Mouse (Mus musculus) heart, embryonic 12.5 days (tissue): ENCODE results near the gene Brms1l. TPM values are rescaled to one million over a fixed set of nuclear protein-coding genes. Genes with fewer than 3 reads are reported as not detected.
"Not testable (repeated sequence)": the region's sequence is repeated elsewhere in the genome, so short reads cannot be mapped to it uniquely, and the experiment has no call there.

Source experiments
- ATAC-seq: fragments of 200-750 bp; cut with Nextera tagmentation; 2 replicates; pipeline ENCODE4 v1.8.0; 2017; ENCODE audit warnings: moderate TSS enrichment, moderate library complexity; ENCODE audit not compliant: insufficient number of reproducible peaks, low FRiP score
- H3K27ac ChIP-seq: fragments of 300-500 bp; sonication (generic); 2 replicates; pipeline ENCODE4 v1.5.1; 2016; ENCODE audit warnings: mild to moderate bottlenecking, moderate library complexity; ENCODE audit not compliant: poor library complexity, severe bottlenecking
- H3K27me3 ChIP-seq: fragments of 300-500 bp; sonication (generic); replicated peaks from 2 replicates; pipeline ENCODE4 v1.6.1; 2016; ENCODE audit warnings: mild to moderate bottlenecking, moderate library complexity
- H3K36me3 ChIP-seq: fragments of 300-500 bp; sonication (generic); 2 replicates; pipeline ENCODE4 v1.6.1; 2016; ENCODE audit warnings: mild to moderate bottlenecking, moderate library complexity
- H3K4me1 ChIP-seq: fragments of 300-500 bp; sonication (generic); replicated peaks from 2 replicates; pipeline ENCODE4 v1.6.1; 2016; ENCODE audit warnings: mild to moderate bottlenecking
- H3K4me2 ChIP-seq: fragments of 300-500 bp; sonication (generic); 2 replicates; pipeline ENCODE4 v1.6.1; 2016; ENCODE audit warnings: mild to moderate bottlenecking, moderate library complexity
- H3K4me3 ChIP-seq: fragments of 300-500 bp; sonication (generic); 2 replicates; pipeline ENCODE4 v1.5.1; 2016; ENCODE audit warnings: mild to moderate bottlenecking
- H3K9ac ChIP-seq: fragments of 300-500 bp; sonication (generic); 2 replicates; pipeline ENCODE4 v1.6.1; 2016; ENCODE audit warnings: mild to moderate bottlenecking, moderate library complexity
- H3K9me3 ChIP-seq: fragments of 300-500 bp; sonication (generic); replicated peaks from 2 replicates; pipeline ENCODE4 v1.6.1; 2016; ENCODE audit warnings: mild to moderate bottlenecking, moderate library complexity
- WGBS: fragments of 180-500 bp; shearing (Covaris S2); methylation state at CpG from one replicate; pipeline ENCODE4 v1.1.7; 2016; 5-methylcytosine and 5-hydroxymethylcytosine counted together
- polyA plus RNA-seq: library from polyadenylated mRNA; unstranded; fragments of >200 nt; fragmentation: Nextera tagmentation; extraction: Ambion mirVana; gene quantifications from 2 replicates; pipeline ENCODE4 v1.2.1, GENCODE M21; 2016

Brms1l gene
- polyA plus RNA-seq: 29.6 and 31.7 TPM in 2 replicates

- under 1% methylated on average over 67 of the region's 77 CpGs for WGBS
- peak within 1 kb of the TSS; percentile 83 for H3K4me2 ChIP-seq
- ATAC-seq: peak; percentile 100
- peak within 1 kb of the TSS; percentile 86 for H3K27ac ChIP-seq
- H3K36me3 ChIP-seq: peaks cover 6% of the 10 kb centered on the region; the same call in 1 of the 2 replicates
- no peaks in the 10 kb centered on the region for H3K9me3 ChIP-seq
- peaks cover 9% of the 10 kb centered on the region for H3K4me1 ChIP-seq
- peak within 1 kb of the TSS; percentile 83 for H3K9ac ChIP-seq
- peak within 1 kb of the TSS; percentile 72 for H3K4me3 ChIP-seq
- H3K27me3 ChIP-seq: no peaks in the 10 kb centered on the region
Observed at GRCm38 (mm10) chr12:55836199-55836951, at the start of gene Brms1l. Gene Brms1l (plus strand): TSS chr12:55836324.

- WGBS: 71% methylated on average over 4 of the region's 4 CpGs
- not testable (repeated sequence) for H3K27me3 ChIP-seq, H3K4me2 ChIP-seq, H3K9ac ChIP-seq, H3K4me1 ChIP-seq, H3K27ac ChIP-seq, H3K36me3 ChIP-seq, H3K4me3 ChIP-seq, H3K9me3 ChIP-seq, ATAC-seq
Observed at GRCm38 (mm10) chr12:55794485-55794884, 41.6 kb upstream of the Brms1l start.

- Histone ChIP-seq H3K9me3 (no peaks in the 10 kb centered on the region), H3K9ac (no peak overlapping the region), H3K27ac (no peak overlapping the region), H3K4me1 (0 out of 2 replicates have a peak, but pooled peaks cover 3% of the 10 kb centered on the region), H3K4me2 (no peak overlapping the region), H3K4me3 (no peak overlapping the region), H3K27me3 (no peaks in the 10 kb centered on the region), H3K36me3 (peaks cover 6% of the 10 kb centered on the region)
- WGBS: 78% methylated on average over 3 of the region's 3 CpGs
- no peak for ATAC-seq
Observed at GRCm38 (mm10) chr12:55797103-55797502, 39.0 kb upstream of the Brms1l start.

GRCm38 (mm10) chr12:55798745-55799144 is 37.4 kb upstream of the Brms1l start:
- Histone ChIP-seq H3K4me1 (0 out of 2 replicates have a peak, but pooled peaks cover 3% of the 10 kb centered on the region), H3K9ac (no peak overlapping the region), H3K9me3 (no peaks in the 10 kb centered on the region), H3K4me2 (no peak overlapping the region), H3K27me3 (no peaks in the 10 kb centered on the region), H3K36me3 (peaks cover 5% of the 10 kb centered on the region), H3K4me3 (no peak overlapping the region), H3K27ac (no peak overlapping the region)
- 68% methylated on average over 4 of the region's 4 CpGs for WGBS
- ATAC-seq: no peak

GRCm38 (mm10) chr12:55800144-55800543 is 36.0 kb upstream of the Brms1l start:
- no peaks in the 10 kb centered on the region for H3K36me3 ChIP-seq
- no peak overlapping the region for H3K4me2 ChIP-seq
- no peaks in the 10 kb centered on the region for H3K27me3 ChIP-seq
- no peak overlapping the region for H3K9ac ChIP-seq
- no peak for ATAC-seq
- peaks cover 5% of the 10 kb centered on the region; the same call in 1 of the 2 replicates for H3K4me1 ChIP-seq
- no peak overlapping the region for H3K27ac ChIP-seq
- 75% methylated on average over 5 of the region's 5 CpGs for WGBS
- no peaks in the 10 kb centered on the region for H3K9me3 ChIP-seq
- no peak overlapping the region for H3K4me3 ChIP-seq

GRCm38 (mm10) chr12:55801131-55801530 is 35.0 kb upstream of the Brms1l start:
- Histone ChIP-seq H3K4me2 (no peak overlapping the region), H3K27me3 (no peaks in the 10 kb centered on the region), H3K9ac (no peak overlapping the region), H3K4me3 (no peak overlapping the region), H3K4me1 (peaks cover 11% of the 10 kb centered on the region), H3K27ac (no peak overlapping the region), H3K36me3 (no peaks in the 10 kb centered on the region), H3K9me3 (no peaks in the 10 kb centered on the region)
- WGBS: 92% methylated on average over 4 of the region's 4 CpGs
- no peak for ATAC-seq

GRCm38 (mm10) chr12:55805035-55805434 is 31.1 kb upstream of the Brms1l start:
- 55% methylated on average over 3 of the region's 3 CpGs for WGBS

GRCm38 (mm10) chr12:55816488-55816887 is 19.6 kb upstream of the Brms1l start:
- Histone ChIP-seq H3K27me3 (no peaks in the 10 kb centered on the region), H3K36me3 (peaks cover 4% of the 10 kb centered on the region; the same call in 1 of the 2 replicates), H3K4me1 (peaks cover 11% of the 10 kb centered on the region; the same call in 1 of the 2 replicates), H3K9ac (no peak overlapping the region), H3K9me3 (no peaks in the 10 kb centered on the region), H3K27ac (no peak overlapping the region), H3K4me2 (no peak overlapping the region), H3K4me3 (no peak overlapping the region)
- 91% methylated on average over 5 of the region's 5 CpGs for WGBS
- no peak for ATAC-seq

More at GRCm38 (mm10) chr12:55805035-55805434, 31.1 kb upstream of the Brms1l start:
- Histone ChIP-seq H3K4me3 (no peak overlapping the region), H3K4me1 (peaks cover 11% of the 10 kb centered on the region), H3K4me2 (no peak overlapping the region), H3K36me3 (no peaks in the 10 kb centered on the region), H3K27me3 (no peaks in the 10 kb centered on the region), H3K9ac (no peak overlapping the region), H3K27ac (no peak overlapping the region), H3K9me3 (no peaks in the 10 kb centered on the region)
- no peak for ATAC-seq

- peak overlapping the region; percentile 95 for H3K27ac ChIP-seq
- peak; percentile 69 for ATAC-seq
- H3K9me3 ChIP-seq: no peaks in the 10 kb centered on the region
- H3K36me3 ChIP-seq: no peaks in the 10 kb centered on the region
- no peaks in the 10 kb centered on the region for H3K27me3 ChIP-seq
- H3K9ac ChIP-seq: peak overlapping the region; percentile 95
- peak overlapping the region; percentile 86 for H3K4me2 ChIP-seq
- H3K4me3 ChIP-seq: peak overlapping the region; percentile 73
- 0 out of 2 replicates have a peak, but pooled peaks cover 8% of the 10 kb centered on the region for H3K4me1 ChIP-seq
- WGBS: under 1% methylated on average over 35 of the region's 35 CpGs
Observed at GRCm38 (mm10) chr12:55820119-55820660, 15.9 kb upstream of the Brms1l start.

- H3K27ac ChIP-seq: peak within 1 kb of the TSS; percentile 95
- H3K4me1 ChIP-seq: 0 out of 2 replicates have a peak, but pooled peaks cover 7% of the 10 kb centered on the region
- H3K27me3 ChIP-seq: no peaks in the 10 kb centered on the region
- H3K4me3 ChIP-seq: peak within 1 kb of the TSS; percentile 73
- under 1% methylated on average over 64 of the region's 78 CpGs for WGBS
- no peaks in the 10 kb centered on the region for H3K36me3 ChIP-seq
- peak within 1 kb of the TSS; percentile 86 for H3K4me2 ChIP-seq
- peak within 1 kb of the TSS; percentile 95 for H3K9ac ChIP-seq
- ATAC-seq: peak; percentile 89
- H3K9me3 ChIP-seq: peaks cover 3% of the 10 kb centered on the region; the same call in 1 of the 2 replicates
Observed at GRCm38 (mm10) chr12:55820661-55821314, 15.3 kb upstream of the Brms1l start, which contains the start of gene Ralgapa1. Gene Ralgapa1 (minus strand): TSS chr12:55821167.

- Histone ChIP-seq H3K4me3 (no peak overlapping the region), H3K9me3 (peaks cover 5% of the 10 kb centered on the region; the same call in 1 of the 2 replicates), H3K36me3 (no peaks in the 10 kb centered on the region), H3K9ac (no peak overlapping the region), H3K27me3 (no peaks in the 10 kb centered on the region), H3K27ac (no peak overlapping the region), H3K4me2 (no peak overlapping the region), H3K4me1 (0 out of 2 replicates have a peak, but pooled peaks cover 3% of the 10 kb centered on the region)
- 72% methylated on average over 6 of the region's 6 CpGs for WGBS
- no peak for ATAC-seq
Observed at GRCm38 (mm10) chr12:55824027-55824426, 12.1 kb upstream of the Brms1l start.
